Mouse (Mus musculus) telencephalon, adult 2 months (tissue): ENCODE results near the gene Hoxd3.

Experiments
- DNase-seq: peaks from one replicate; pipeline ENCODE4 v3.0.0-alpha.2; 2011; ENCODE audit warnings: low read depth, low spot score

The Hoxd3 gene

GRCm38 (mm10) chr2:74777536-74778275 is 66.0 kb downstream of the Hoxd3 start:
- DNase-seq: no peak

GRCm38 (mm10) chr2:74781386-74781785 is 69.7 kb downstream of the Hoxd3 start:
- no peak for DNase-seq

GRCm38 (mm10) chr2:74795531-74795930 is 83.8 kb downstream of the Hoxd3 start:
- DNase-seq: no peak
